Mouse (Mus musculus) adrenal gland, adult 2 months (tissue): ENCODE measurements around the gene Sik1. TPM values are rescaled to one million over a fixed set of nuclear protein-coding genes. Genes with fewer than 3 reads are reported as not detected.
A peak's percentile ranks its signal among the peaks of the same experiment; 100 is the strongest.

Experiments
- DNase-seq: peaks from one replicate; pipeline ENCODE4 v3.0.0; 2021
- polyA plus RNA-seq: library from polyadenylated mRNA; depleted of rRNA; stranded (reverse); fragments of >200 nt; gene quantifications from 2 replicates; pipeline ENCODE4 v1.2.3, GENCODE M21; 2012
- total RNA-seq, 2 experiments: library from RNA; stranded (reverse); gene quantifications; 2 replicates each; pipeline ENCODE4 v1.2.3; 2021

The Sik1 gene
- total and polyA plus RNA-seq, 3 experiments, result 48.1 to 77.1 (median 60.5) TPM

GRCm38 (mm10) chr17:31831866-31832576 lies 23.6 kb downstream of the Sik1 start:
- no peak for DNase-seq

DNA sequence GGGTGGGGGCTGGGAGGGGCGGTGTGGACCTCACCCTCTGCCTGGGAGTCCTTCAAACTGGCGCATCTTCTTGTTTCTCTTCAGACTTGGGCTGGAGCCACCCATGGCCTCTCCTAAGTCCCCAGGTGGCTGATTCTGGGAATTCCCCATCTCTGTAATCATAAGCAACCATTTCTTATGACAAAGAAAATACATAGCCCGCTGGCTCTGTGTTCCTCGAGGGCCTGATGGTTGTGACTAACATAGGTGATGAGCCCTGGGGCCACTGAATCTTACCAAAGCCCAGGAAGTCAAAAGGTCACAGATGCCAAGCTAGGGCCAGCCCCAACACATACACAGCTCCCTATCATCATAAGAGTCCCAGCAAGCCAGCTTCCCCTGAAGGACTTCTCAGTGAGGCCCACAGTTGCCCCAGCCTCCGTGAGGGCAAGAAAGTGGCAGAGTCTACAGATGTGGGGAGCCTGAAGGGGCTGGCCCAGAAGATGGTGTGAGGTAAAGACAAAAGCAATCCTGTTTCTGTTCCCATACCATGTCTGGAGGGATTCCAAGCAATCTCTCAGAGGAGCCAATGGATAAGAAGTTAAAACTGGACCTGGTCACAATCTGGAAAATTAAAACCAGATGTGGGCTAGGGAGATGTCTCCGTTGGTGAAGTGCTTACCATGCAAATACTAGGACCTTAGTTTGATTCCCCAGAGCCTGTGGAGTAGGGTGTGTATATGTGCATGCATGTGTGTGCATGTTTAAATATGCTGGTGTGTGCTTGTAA lies 24.3 kb downstream of the Sik1 start:
- no peak for DNase-seq

DNA sequence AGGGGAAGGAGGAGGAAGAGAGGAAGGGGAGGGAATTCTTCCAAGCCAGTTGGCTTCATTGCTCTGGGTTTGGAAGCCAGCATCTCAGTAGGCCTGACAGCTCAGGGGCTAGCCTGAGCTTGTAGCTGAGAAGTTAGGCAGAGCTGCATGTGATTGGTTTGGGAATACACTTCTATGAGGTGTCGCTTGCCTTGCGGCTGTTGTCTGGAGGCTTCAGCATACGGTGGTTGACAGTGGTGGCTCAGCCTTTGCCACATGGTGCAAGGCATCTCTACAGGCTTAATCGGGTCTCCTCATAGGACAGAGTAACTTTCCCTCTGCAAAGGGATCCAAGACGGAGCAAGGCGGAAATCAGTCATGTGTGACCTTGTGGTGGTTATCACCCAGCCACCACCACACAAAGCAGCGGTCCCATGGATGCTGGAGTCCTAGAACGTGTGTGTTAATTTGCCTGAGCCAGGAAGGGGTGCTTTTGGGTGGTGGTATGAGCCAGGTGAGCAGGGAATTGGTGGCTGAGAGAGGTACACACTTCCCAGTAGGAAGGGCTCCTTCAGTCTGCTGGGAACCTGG lies 25.0 kb downstream of the Sik1 start:
- no peak for DNase-seq

- no peak for DNase-seq
Observed at GRCm38 (mm10) chr17:31828916-31829315, 26.7 kb downstream of the Sik1 start.

DNA sequence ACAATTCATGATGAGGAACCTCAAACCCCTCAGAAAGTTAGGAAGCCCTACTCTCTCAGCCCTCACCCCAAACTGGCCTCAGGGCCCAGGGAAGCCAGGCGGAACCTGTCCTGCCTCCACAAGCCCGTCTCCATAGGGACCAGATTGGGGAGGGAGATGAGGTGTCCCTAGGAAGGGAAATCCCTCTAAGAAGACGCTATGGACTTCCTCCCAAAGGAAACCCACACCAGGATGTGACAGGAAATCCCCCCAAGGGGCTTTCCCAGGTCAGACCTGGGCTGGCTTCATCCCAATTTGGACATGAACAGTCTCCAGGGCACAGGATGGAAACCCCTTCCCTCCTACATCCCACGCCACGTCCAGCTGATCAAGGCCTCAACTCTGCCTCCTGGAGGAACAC lies 27.5 kb downstream of the Sik1 start:
- DNase-seq, result peak; percentile 54

DNA sequence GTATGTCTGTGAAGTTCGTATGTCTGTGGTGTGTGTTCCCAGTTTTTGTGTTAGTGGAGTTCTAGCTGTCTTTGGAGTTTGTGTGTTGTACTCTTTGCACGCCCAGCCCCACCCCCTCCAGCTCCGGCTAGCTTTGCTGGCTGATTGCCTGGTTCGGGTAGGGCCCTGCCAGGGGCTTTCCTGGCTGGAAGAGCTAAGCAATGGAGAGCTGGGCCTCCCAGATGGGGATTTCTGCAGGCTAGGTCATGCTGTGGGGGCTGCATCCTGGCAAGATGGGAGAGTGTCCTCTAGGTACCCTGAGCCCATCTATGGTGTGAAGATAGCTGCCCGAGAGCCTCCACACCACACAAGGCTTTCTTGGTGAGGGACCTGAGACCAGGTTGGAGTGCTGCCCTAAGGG lies 28.4 kb downstream of the Sik1 start:
- DNase-seq, result peak; percentile 76

DNA sequence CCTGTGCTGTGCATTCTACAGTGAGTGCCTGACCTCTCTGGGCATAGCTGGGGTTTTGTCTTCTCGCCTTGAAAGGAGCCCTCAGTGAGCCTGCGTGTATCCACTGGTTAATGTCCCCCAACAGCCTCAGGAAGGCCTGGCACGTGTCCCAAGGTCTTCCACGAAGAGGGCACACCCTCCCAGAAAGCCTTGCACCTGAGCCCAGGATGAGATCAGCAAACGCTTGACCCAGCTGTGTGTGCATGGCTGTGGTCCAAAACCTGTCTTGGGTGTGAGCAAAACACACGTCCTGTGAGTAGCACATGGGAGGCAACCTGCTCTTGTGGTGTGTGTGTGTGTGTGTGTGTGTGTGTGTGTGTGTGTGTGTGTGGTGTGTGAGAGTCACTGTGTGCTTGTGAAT lies 28.9 kb downstream of the Sik1 start:
- DNase-seq, result peak; percentile 81

GRCm38 (mm10) chr17:31825678-31826077 lies 29.9 kb downstream of the Sik1 start:
- DNase-seq, result no peak

DNA sequence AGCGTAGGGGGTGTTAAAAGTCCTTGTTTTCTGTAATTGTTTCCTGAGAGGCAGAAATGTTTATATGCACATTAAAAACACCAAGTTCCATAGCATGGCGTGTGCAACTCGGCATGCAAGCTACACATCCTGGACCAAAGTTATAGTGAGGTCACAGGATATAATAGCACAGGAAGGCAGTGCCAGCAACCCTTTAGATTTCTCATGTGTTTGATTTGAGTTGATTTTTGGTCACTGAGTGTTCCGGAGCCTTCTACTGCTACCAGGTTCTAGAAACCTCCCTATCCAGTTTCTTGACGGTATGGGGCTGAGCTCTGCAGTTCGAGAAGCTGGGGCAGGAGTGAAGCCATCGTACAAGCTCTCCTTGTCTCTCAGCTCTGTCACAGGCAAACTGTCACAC lies 30.8 kb downstream of the Sik1 start:
- DNase-seq, result no peak

- no peak for DNase-seq
Observed at GRCm38 (mm10) chr17:31821136-31821933, 34.3 kb downstream of the Sik1 start.

GRCm38 (mm10) chr17:31820099-31820846 lies 35.3 kb downstream of the Sik1 start:
- DNase-seq, result no peak

GRCm38 (mm10) chr17:31819372-31819771 lies 36.2 kb downstream of the Sik1 start:
- no peak for DNase-seq

- no peak for DNase-seq
Observed at GRCm38 (mm10) chr17:31817815-31818214, 37.8 kb downstream of the Sik1 start.

- no peak for DNase-seq
Observed at GRCm38 (mm10) chr17:31817203-31817602, 38.4 kb downstream of the Sik1 start.

GRCm38 (mm10) chr17:31814848-31815247 lies 40.8 kb downstream of the Sik1 start:
- DNase-seq, result no peak

DNA sequence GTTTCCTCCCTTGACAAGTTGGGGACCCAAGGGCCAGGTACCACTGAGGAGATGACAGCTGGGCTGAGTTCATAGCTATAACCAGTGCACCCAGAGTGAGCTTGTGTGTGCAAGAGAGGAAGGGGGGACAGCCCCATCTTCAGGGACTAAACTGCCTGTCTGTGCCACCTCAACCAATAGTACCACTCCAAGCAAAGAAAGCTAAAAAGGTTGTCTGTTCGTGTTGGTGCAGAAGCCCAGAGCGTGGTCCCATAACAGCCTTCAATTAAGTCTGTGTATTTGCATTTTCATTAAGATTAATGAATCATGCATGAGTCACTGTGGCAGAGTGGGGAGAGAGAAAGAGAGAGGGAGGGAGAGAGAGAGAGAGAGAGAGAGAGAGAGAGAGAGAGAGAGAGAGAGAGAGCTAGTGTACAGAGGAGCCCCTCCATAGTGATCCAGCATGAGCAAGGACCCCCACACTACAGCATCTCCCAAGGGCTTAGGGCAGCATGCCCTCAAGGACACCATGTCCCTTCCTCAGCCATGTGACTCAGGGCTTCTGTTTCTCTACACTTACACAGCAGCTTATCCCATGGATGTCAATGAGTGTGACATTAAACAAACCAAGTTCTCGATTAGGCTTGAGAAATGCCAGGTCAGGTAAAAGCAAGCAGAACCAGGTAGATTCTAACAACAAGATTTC lies 41.5 kb downstream of the Sik1 start:
- no peak for DNase-seq

- no peak for DNase-seq
Observed at GRCm38 (mm10) chr17:31811333-31811732, 44.3 kb downstream of the Sik1 start.

- no peak for DNase-seq
Observed at GRCm38 (mm10) chr17:31809894-31810293, 45.7 kb downstream of the Sik1 start.

GRCm38 (mm10) chr17:31809136-31809535 lies 46.5 kb downstream of the Sik1 start:
- no peak for DNase-seq

DNA sequence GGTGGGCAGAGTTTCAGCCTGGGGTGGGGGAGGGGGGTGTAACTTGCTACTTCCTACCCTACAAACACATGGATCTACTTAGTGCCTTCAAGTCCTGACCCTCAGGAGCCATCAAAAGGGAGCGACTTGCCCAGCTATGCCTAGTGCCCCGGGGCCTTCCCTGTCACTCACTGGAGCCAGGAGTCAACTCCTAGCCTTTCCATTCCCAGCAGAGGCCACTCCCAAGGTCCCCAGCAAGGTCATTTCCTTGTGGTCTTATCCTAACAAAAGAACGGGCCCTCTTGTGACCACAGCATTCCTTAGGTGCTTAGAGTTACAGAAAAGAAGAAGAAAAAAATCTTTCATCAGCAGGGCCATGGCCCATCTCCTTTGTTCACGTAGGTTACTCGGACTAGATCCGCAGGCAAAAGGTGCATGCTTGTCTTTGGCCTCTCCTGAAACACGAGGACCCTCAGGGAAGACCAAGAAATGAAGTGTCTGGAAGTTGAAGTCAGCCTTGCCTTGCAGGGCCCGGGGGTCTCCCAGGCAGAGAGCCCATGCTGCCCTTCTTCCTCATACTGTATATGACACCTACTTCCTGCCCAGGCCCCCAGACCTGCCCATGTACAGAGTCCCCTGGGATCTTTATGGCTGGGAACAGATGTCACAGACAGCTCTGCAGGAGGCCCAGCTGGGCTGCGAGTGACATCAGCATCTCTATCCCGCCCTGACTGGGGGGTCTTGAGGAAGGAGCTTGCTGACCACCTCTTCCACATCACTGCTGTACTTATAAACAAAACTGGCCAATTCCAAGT lies 47.3 kb downstream of the Sik1 start:
- DNase-seq, result peak; percentile 64
